Mouse (Mus musculus) embryonic fibroblast, embryonic 13.5 days (primary cell): Measurements from ENCODE around the gene Fpr-rs4. TPM values are rescaled to one million over a fixed set of nuclear protein-coding genes. Genes with fewer than 3 reads are reported as not detected.
"Not testable (repeated sequence)": the region's sequence is repeated elsewhere in the genome, so short reads cannot be mapped to it uniquely, and the experiment has no call there.

Source experiments
- H3K27ac ChIP-seq: 2 replicates; pipeline ENCODE4 v1.5.1; 2012; ENCODE audit warnings: low read length, control low read depth, inconsistent platforms; ENCODE audit not compliant: insufficient read depth
- H3K4me1 ChIP-seq: 2 replicates; pipeline ENCODE4 v1.6.1; 2011; ENCODE audit warnings: low read length; ENCODE audit not compliant: control insufficient read depth, insufficient read depth
- H3K4me3 ChIP-seq: 2 replicates; pipeline ENCODE4 v1.5.1; 2011; ENCODE audit warnings: mild to moderate bottlenecking, control low read depth, low read length; ENCODE audit not compliant: insufficient read depth
- CTCF ChIP-seq: IDR thresholded peaks from 2 replicates; pipeline ENCODE4 v1.5.1; 2011; ENCODE audit warnings: mild to moderate bottlenecking, control low read depth, low read length, moderate library complexity, borderline replicate concordance; ENCODE audit not compliant: insufficient read depth
- POLR2A ChIP-seq: IDR thresholded peaks from 2 replicates; pipeline ENCODE4 v1.6.1; 2011; ENCODE audit warnings: low read depth, mild to moderate bottlenecking, control low read depth, low read length, moderate library complexity
- polyA plus RNA-seq: library from polyadenylated mRNA; stranded (reverse); fragments of >200 nt; gene quantifications from 2 replicates; pipeline ENCODE4 v1.2.4, GENCODE M21; 2011; ENCODE audit warnings: low read depth; ENCODE audit not compliant: missing spikeins, insufficient read length

Gene Fpr-rs4
- not detected in 2 replicates for polyA plus RNA-seq

DNA sequence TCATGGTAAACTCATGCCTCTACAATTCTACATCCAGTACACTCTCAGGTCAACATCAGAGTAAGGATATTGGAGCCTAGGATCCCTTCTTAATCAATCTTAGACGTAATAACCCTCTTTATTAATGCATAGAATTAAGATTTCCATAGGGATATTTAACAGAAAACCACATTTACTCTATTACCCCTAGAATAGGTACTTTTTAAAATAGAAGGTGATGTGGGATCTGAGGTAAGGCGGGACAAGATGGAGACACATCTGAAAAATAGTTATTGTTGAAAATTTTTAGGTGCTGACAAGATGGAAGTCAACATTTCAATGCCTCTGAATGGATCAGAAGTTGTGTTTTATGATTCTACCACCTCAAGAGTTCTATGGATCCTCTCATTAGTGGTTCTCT lies at the start of gene Fpr-rs4:
Fpr-rs4 (plus strand) TSS at position 301 of the 400 bp plus-strand sequence.
- H3K4me1 ChIP-seq = no peaks in the 10 kb centered on the region
- no peak within 1 kb of the TSS for H3K4me3 ChIP-seq
- TF ChIP-seq POLR2A = no peak
- no peak for TF ChIP-seq CTCF
- no peak within 1 kb of the TSS for H3K27ac ChIP-seq

DNA sequence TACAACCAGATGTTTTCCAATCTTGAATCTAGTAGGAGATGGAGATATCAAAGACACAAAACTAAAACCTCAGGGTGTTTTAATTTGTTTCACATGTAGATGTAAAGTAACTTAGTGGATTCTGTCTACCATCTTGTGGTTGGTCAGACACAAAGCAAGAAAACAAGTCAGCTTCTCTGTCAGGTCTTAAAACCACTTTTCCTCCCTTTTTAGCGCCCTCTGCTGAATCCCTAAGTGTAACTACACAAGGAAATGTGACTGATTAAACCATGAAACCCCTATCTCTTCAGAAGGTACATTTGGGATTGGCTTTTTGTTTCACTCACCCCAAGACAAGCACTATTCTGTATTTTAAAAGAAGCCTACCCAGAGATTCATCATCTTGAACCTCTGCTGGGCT lies 48.1 kb upstream of the Fpr-rs4 start:
- H3K27ac ChIP-seq = no peak overlapping the region
- no peaks in the 10 kb centered on the region for H3K4me1 ChIP-seq
- H3K4me3 ChIP-seq = no peak overlapping the region
- TF ChIP-seq CTCF (no peak), POLR2A (no peak)

DNA sequence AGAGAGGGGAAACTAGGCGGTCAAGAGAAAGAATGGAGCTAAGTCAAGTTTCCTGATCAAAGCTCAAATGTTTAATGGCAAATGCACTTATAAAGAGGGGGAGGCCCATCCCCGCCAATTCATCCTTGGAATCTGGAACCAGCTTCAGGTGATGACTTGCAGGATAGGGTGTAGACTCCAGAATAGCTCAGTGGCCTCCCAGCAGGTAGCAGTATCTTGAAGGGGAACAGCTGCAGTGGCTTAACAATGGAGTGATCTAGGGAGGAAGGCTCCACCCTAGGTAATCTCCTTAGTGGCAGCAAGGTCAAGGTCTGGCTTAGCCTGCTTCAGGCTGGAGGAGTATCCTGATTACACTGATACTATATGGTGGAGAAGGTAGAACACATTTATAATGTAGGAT lies 40.3 kb upstream of the Fpr-rs4 start:
- not testable (repeated sequence) for H3K4me1 ChIP-seq, H3K27ac ChIP-seq, H3K4me3 ChIP-seq

DNA sequence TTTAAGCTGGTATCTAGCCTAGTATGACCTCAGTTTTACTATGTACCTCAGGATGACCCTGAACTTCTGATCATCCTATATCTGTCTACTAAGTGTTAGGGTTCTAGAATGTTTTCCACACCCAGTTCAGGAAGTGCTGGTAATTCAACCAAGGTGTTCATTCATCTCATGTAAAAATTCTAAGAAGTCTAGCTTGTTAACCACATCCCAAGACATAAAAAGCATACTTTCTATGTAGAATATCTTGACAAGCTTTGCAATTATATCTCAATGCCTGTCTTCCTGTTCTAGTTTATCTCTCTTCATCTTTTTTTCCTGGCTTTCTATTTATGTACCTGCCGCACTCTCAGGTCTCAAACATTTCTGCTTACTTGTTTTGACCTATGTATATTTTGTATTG lies 16.8 kb upstream of the Fpr-rs4 start:
- no peak overlapping the region for H3K4me3 ChIP-seq
- H3K27ac ChIP-seq = no peak overlapping the region
- TF ChIP-seq POLR2A (no peak), CTCF (no peak)
- H3K4me1 ChIP-seq = no peaks in the 10 kb centered on the region

DNA sequence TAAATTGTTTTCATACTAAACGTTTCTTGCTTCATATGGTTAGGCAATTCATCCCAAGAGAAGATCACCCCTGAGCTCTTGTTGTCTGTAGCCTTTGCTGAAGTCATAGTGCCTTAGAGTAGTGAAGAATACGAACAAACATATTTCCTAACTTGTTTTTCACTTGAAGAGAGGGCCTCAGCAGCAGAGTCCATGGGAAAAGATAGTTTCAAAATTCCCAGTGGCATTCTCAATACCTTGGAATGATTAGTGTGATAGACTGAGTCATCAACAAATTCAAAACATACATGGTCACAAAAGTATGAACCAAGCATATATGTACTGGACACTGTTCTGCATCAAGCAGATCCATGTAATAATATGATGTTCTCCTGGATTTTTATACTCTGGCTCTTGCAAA lies 27.6 kb downstream of the Fpr-rs4 start, which contains the start of gene Vmn2r124:
Vmn2r124 (plus strand) TSS at position 301 of the 400 bp plus-strand sequence.
- no peak within 1 kb of the TSS for H3K27ac ChIP-seq
- TF ChIP-seq CTCF = no peak
- TF ChIP-seq POLR2A = no peak
- no peaks in the 10 kb centered on the region for H3K4me1 ChIP-seq
- H3K4me3 ChIP-seq = no peak within 1 kb of the TSS

Other genes starting within 250 kb of the Fpr-rs4 start
- 122 and 140 TPM in 2 replicates for gene Spaca6, start 194.6 kb upstream of the Fpr-rs4 start, polyA plus RNA-seq
- 0.32 TPM in 1 of 2 replicates, not detected in the other for gene Has1, start 166.5 kb upstream of the Fpr-rs4 start, polyA plus RNA-seq
- not detected in 2 replicates for gene Fpr1, start 137.8 kb upstream of the Fpr-rs4 start, polyA plus RNA-seq
- gene Fpr2, start 133.9 kb upstream of the Fpr-rs4 start, polyA plus RNA-seq = not detected in 2 replicates
- not detected in 2 replicates for gene Fpr3, start 133.9 kb upstream of the Fpr-rs4 start, polyA plus RNA-seq
- gene Vmn2r124, start 27.7 kb downstream of the Fpr-rs4 start, polyA plus RNA-seq = not detected in 2 replicates
- gene Vmn2r91, start 63.3 kb downstream of the Fpr-rs4 start, polyA plus RNA-seq = not detected in 2 replicates
- not detected in 2 replicates for gene Vmn2r92, start 130.2 kb downstream of the Fpr-rs4 start, polyA plus RNA-seq